Mouse (Mus musculus) embryonic fibroblast, embryonic 13.5 days (primary cell): Measurements from ENCODE around the gene Xpa.

Source experiments
- CTCF ChIP-seq: IDR thresholded peaks from 2 replicates; pipeline ENCODE4 v1.5.1; 2011; ENCODE audit warnings: mild to moderate bottlenecking, control low read depth, low read length, moderate library complexity, borderline replicate concordance; ENCODE audit not compliant: insufficient read depth
- POLR2A ChIP-seq: IDR thresholded peaks from 2 replicates; pipeline ENCODE4 v1.6.1; 2011; ENCODE audit warnings: low read depth, mild to moderate bottlenecking, control low read depth, low read length, moderate library complexity

DNA sequence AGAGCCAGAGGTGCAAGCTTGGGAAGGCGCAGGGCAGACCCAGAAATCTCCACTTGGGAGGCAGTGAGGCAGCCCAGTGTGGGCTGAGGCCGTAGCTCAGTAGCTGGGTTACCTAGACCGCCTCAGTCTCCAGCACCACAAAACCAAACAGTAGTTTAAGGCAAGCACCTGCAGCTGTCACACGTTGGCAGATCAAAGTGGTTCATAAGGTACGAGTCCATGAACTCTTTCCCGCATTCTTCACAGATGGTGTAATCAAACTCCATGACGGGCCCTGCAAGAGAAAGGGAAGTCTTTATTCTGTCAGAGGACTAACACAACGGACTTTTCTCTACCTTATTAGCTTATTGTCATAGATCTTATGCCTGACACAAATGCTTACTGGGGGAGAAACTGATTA is 10.7 kb downstream of the Xpa start:
- TF ChIP-seq CTCF (no peak), POLR2A (no peak)
